Mouse (Mus musculus) CH12.LX (cell line): Measurements from ENCODE around the gene Zscan10. TPM values are rescaled to one million over a fixed set of nuclear protein-coding genes. Genes with fewer than 3 reads are reported as not detected.

Experiments used
- DNase-seq: peaks from one replicate; pipeline ENCODE4 v3.0.0-alpha.2; 2013; ENCODE audit errors: extremely low read depth
- H3K27ac ChIP-seq: 2 replicates; pipeline ENCODE4 v1.5.1; 2012; ENCODE audit warnings: low read depth, mild to moderate bottlenecking, control low read depth, moderate library complexity; ENCODE audit not compliant: insufficient read depth
- H3K27me3 ChIP-seq: replicated peaks from 2 replicates; pipeline ENCODE3; 2012; ENCODE audit warnings: inconsistent platforms
- H3K36me3 ChIP-seq, 2 experiments: replicated peaks in 1 of 2; 2 replicates each; pipeline versions ENCODE3 to v1.6.1; 2012; ENCODE audit warnings: inconsistent platforms in 1 of 2, low read length in 1 of 2, mild to moderate bottlenecking in 1 of 2, mixed read lengths in 1 of 2, moderate library complexity in 1 of 2; ENCODE audit not compliant: control insufficient read depth in 1 of 2, insufficient read depth in 1 of 2
- H3K4me1 ChIP-seq, 2 experiments: 2 replicates each; pipeline ENCODE4 v1.6.1; 2012; ENCODE audit warnings: inconsistent platforms in 1 of 2, moderate library complexity in 1 of 2; ENCODE audit not compliant: insufficient read depth in 2 of 2, control insufficient read depth in 1 of 2
- H3K4me2 ChIP-seq: 2 replicates; pipeline ENCODE4 v1.6.1; 2012; ENCODE audit warnings: low read depth, mild to moderate bottlenecking, control low read depth; ENCODE audit not compliant: poor library complexity, insufficient read depth, severe bottlenecking
- H3K4me3 ChIP-seq, 3 experiments: fragments of 150-350 bp in 1 of 3; sonication (generic) in 1 of 3; replicated peaks in 1 of 3; 2 replicates each; pipeline versions ENCODE3 to v1.5.1; 2011 to 2012; ENCODE audit warnings: low read depth in 2 of 3, low read length in 2 of 3, mild to moderate bottlenecking in 2 of 3, moderate library complexity in 2 of 3, control low read depth in 1 of 3, improper control_type of control experiment in 1 of 3, inconsistent platforms in 1 of 3, mixed read lengths in 1 of 3; ENCODE audit not compliant: poor library complexity in 1 of 3
- H3K79me2 ChIP-seq: replicated peaks from 2 replicates; pipeline ENCODE4 v1.6.1; 2012; ENCODE audit warnings: mild to moderate bottlenecking, moderate library complexity; ENCODE audit not compliant: control insufficient read depth, poor library complexity, insufficient read depth, severe bottlenecking; ENCODE audit errors: extremely low read depth
- H3K9ac ChIP-seq: 2 replicates; pipeline ENCODE4 v1.6.1; 2012; ENCODE audit warnings: low read depth, mild to moderate bottlenecking, control low read depth, moderate library complexity; ENCODE audit not compliant: insufficient read depth
- H3K9me3 ChIP-seq: replicated peaks from 2 replicates; pipeline ENCODE3; 2012; ENCODE audit warnings: low read length, inconsistent platforms, mixed read lengths
- BHLHE40 ChIP-seq: IDR thresholded peaks from 2 replicates; pipeline ENCODE4 v1.6.1; 2011; ENCODE audit warnings: mild to moderate bottlenecking, low read depth, low read length, improper control_type of control experiment
- CHD2 ChIP-seq: IDR thresholded peaks from 2 replicates; pipeline ENCODE4 v1.6.1; 2011; ENCODE audit warnings: low read length, improper control_type of control experiment
- CTCF ChIP-seq, 2 experiments: IDR thresholded peaks in 1 of 2; conservative IDR thresholded peaks in 1 of 2; 2 replicates each; pipeline ENCODE4 v1.5.1; 2011 to 2012; ENCODE audit warnings: low read depth in 2 of 2, low read length in 2 of 2, improper control_type of control experiment in 1 of 2, inconsistent platforms in 1 of 2, mild to moderate bottlenecking in 1 of 2, moderate library complexity in 1 of 2
- E2F4 ChIP-seq: IDR thresholded peaks from 2 replicates; pipeline ENCODE4 v1.6.1; 2011; ENCODE audit warnings: low read depth, low read length, improper control_type of control experiment; ENCODE audit not compliant: insufficient replicate concordance
- ELF1 ChIP-seq: IDR thresholded peaks from 2 replicates; pipeline ENCODE4 v1.6.1; 2014; ENCODE audit warnings: low read depth, mild to moderate bottlenecking, inconsistent platforms, low read length, improper control_type of control experiment
- EP300 ChIP-seq: IDR thresholded peaks from 2 replicates; pipeline ENCODE4 v1.6.1; 2011; ENCODE audit warnings: low read length, improper control_type of control experiment
- ETS1 ChIP-seq: conservative IDR thresholded peaks from 2 replicates; pipeline ENCODE4 v1.6.1; 2012; ENCODE audit warnings: low read depth, mild to moderate bottlenecking, inconsistent platforms, low read length, improper control_type of control experiment, moderate library complexity
- HCFC1 ChIP-seq: IDR thresholded peaks from 2 replicates; pipeline ENCODE4 v1.6.1; 2012; ENCODE audit warnings: low read depth, mild to moderate bottlenecking, inconsistent platforms, low read length, improper control_type of control experiment
- KAT2A ChIP-seq: IDR thresholded peaks from 2 replicates; pipeline ENCODE4 v1.6.1; 2012; ENCODE audit warnings: low read length, improper control_type of control experiment, inconsistent platforms; ENCODE audit not compliant: insufficient replicate concordance
- MAFK ChIP-seq: IDR thresholded peaks from 2 replicates; pipeline ENCODE4 v1.6.1; 2011; ENCODE audit warnings: low read length, improper control_type of control experiment; ENCODE audit not compliant: insufficient replicate concordance
- MAX ChIP-seq: IDR thresholded peaks from 2 replicates; pipeline ENCODE4 v1.6.1; 2011; ENCODE audit warnings: low read length, improper control_type of control experiment
- MAZ ChIP-seq: IDR thresholded peaks from 2 replicates; pipeline ENCODE4 v1.6.1; 2012; ENCODE audit warnings: low read depth, mild to moderate bottlenecking, inconsistent platforms, low read length, improper control_type of control experiment, moderate library complexity
- MXI1 ChIP-seq: IDR thresholded peaks from 2 replicates; pipeline ENCODE4 v1.6.1; 2011; ENCODE audit warnings: mild to moderate bottlenecking, low read depth, low read length, improper control_type of control experiment
- MYC ChIP-seq: IDR thresholded peaks from 2 replicates; pipeline ENCODE4 v1.6.1; 2011; ENCODE audit warnings: low read depth, mild to moderate bottlenecking, improper control_type of control experiment, low read length
- NELFE ChIP-seq: IDR thresholded peaks from 2 replicates; pipeline ENCODE4 v1.6.1; 2011; ENCODE audit warnings: low read depth, low read length, improper control_type of control experiment
- NRF1 ChIP-seq: IDR thresholded peaks from 2 replicates; pipeline ENCODE4 v1.6.1; 2014; ENCODE audit warnings: low read depth, mild to moderate bottlenecking, inconsistent platforms, low read length, improper control_type of control experiment, moderate library complexity
- POLR2A ChIP-seq: IDR thresholded peaks from 2 replicates; pipeline ENCODE4 v1.6.1; 2011; ENCODE audit warnings: low read depth, mild to moderate bottlenecking, improper control_type of control experiment, low read length
- RAD21 ChIP-seq: IDR thresholded peaks from 2 replicates; pipeline ENCODE4 v1.6.1; 2011; ENCODE audit warnings: low read depth, mild to moderate bottlenecking, low read length, improper control_type of control experiment, moderate library complexity
- SMC3 ChIP-seq: IDR thresholded peaks from 2 replicates; pipeline ENCODE4 v1.6.1; 2011; ENCODE audit warnings: low read depth, low read length, improper control_type of control experiment
- TBP ChIP-seq: conservative IDR thresholded peaks from 2 replicates; pipeline ENCODE4 v1.6.1; 2011; ENCODE audit warnings: low read depth, low read length, improper control_type of control experiment
- TCF12 ChIP-seq: IDR thresholded peaks from 2 replicates; pipeline ENCODE4 v1.6.1; 2014; ENCODE audit warnings: low read depth, mild to moderate bottlenecking, inconsistent platforms, low read length, improper control_type of control experiment
- ZC3H11A ChIP-seq: IDR thresholded peaks from 2 replicates; pipeline ENCODE4 v1.6.1; 2012; ENCODE audit warnings: low read depth, mild to moderate bottlenecking, inconsistent platforms, low read length, improper control_type of control experiment
- ZKSCAN1 ChIP-seq: IDR thresholded peaks from 2 replicates; pipeline ENCODE4 v1.6.1; 2012; ENCODE audit warnings: low read depth, inconsistent platforms, low read length, improper control_type of control experiment, borderline replicate concordance
- ZNF384 ChIP-seq: IDR thresholded peaks from 2 replicates; pipeline ENCODE4 v1.6.1; 2012; ENCODE audit warnings: low read depth, low read length, improper control_type of control experiment, inconsistent platforms
- dilution Hi-C: fragments of 300-500 bp; cut with MboI; formaldehyde crosslinking; loops from 2 replicates; pipeline ENCODE4 v1.14.3; 2020; ENCODE audit warnings: low sequenced_read_pairs; ENCODE audit not compliant: extremely low pct_unique_long_range_greater_than_20kb, extremely low pct_ligation_motif_present
- in situ Hi-C: fragments of 300-500 bp; cut with MboI; formaldehyde crosslinking; loops from 3 replicates; pipeline ENCODE4 v1.14.3; 2019; ENCODE audit warnings: low sequenced_read_pairs, low pct_ligation_motif_present, low pct_unique_long_range_greater_than_20kb, mixed read lengths
- polyA plus RNA-seq: library from polyadenylated mRNA; unstranded; fragments of >175 nt; gene quantifications from 2 replicates; pipeline ENCODE4 v1.2.1, GENCODE M21; 2012; ENCODE audit warnings: low read depth; ENCODE audit not compliant: insufficient read length
- total RNA-seq, 2 experiments: library from RNA; depleted of rRNA; stranded (reverse); fragments of 300-350 nt in 1 of 2; fragments of >200 nt in 1 of 2; gene quantifications; 2 replicates each; pipeline ENCODE4 v1.2.3; 2012 to 2014

Zscan10 gene
- total and polyA plus RNA-seq, 3 experiments = not detected

DNA sequence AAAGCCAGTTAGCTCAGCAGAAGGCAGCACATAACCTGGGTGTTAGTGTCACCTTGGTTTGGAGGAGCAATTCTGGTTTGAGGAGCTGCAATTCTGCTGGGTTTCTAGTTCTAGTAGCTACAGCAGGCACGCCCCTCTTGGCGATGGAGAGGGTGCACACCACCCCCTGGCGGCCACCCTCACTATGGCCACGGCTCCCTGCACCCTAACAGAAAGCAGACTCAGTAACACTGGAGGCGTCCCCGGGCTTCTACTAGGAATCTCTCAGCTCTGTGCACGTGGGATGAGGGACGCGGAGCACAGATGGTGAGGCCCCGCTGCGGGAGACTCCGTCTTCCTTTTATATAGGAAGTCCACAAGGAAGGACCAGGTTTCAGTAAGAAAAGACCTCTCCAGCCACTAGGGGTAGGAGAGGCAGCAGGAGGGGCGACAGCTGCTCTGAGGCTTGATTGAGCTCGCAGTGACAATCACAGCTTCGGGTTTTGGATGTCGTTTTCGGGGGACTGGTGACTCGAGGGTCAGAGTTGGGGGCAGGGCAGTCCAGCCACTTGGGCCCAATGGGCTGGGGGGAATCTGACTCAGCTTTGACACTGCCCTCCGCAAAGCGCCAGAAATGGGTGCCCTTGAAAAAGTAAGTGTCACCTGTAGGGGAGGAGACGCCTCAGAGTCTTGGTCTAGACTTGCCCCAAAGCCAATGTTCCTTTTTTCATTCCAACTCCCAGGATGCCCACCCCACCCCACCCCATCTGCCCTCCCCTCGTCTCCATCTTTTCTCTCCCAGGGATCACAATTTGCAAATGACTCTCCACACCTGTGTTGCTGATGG lies 29.8 kb downstream of the Zscan10 start:
- Histone ChIP-seq H3K27me3 (peaks cover 84% of the 10 kb centered on the region), H3K4me1 (peaks cover 0 to 5% of the 10 kb centered on the region in 2 experiments; a peak in 3 of 4 replicates), H3K4me3 (no peak overlapping the region), H3K9me3 (no peaks in the 10 kb centered on the region), H3K9ac (peak overlapping the region; percentile 34; the same call in 1 of the 2 replicates), H3K79me2 (no peaks in the 10 kb centered on the region), H3K27ac (no peak overlapping the region), H3K36me3 (no peaks in the 10 kb centered on the region), H3K4me2 (peak overlapping the region; percentile 82)
- in situ Hi-C loops = no loop called here
- peak; percentile 57 for DNase-seq
- dilution Hi-C loops = no loop called here
- TF ChIP-seq MYC (no peak), TBP (no peak), MXI1 (no peak), EP300 (no peak), HCFC1 (no peak), KAT2A (no peak), SMC3 (peak; percentile 73), ETS1 (no peak), E2F4 (no peak), MAFK (no peak), POLR2A (no peak), ZC3H11A (no peak), ZKSCAN1 (no peak), TCF12 (no peak), RAD21 (peak; percentile 77), BHLHE40 (0 out of 2 replicates have a peak, but pooled peaks have one; percentile 26), MAZ (no peak), CHD2 (no peak), CTCF (conservative IDR thresholded peaks at IDR 0.05 in 1 of 2, IDR thresholded peaks at IDR 0.05 in 1 of 2; ENCODE audit: low read depth in 2 of 2, low read length in 2 of 2) (peak; percentile 26 to 88; a peak in 3 of 4 replicates)
- TF ChIP-seq, all 38 proteins: peak for 4

- in situ Hi-C loops (no loop called here), dilution Hi-C loops (no loop called here)
- peaks cover 85% of the 10 kb centered on the region for H3K27me3 ChIP-seq
- H3K9me3 ChIP-seq = no peaks in the 10 kb centered on the region
- no peak overlapping the region for H3K4me3 ChIP-seq
- H3K36me3 ChIP-seq = no peaks in the 10 kb centered on the region
- no peaks in the 10 kb centered on the region for H3K79me2 ChIP-seq
- H3K27ac ChIP-seq = no peak overlapping the region
- no peak overlapping the region for H3K4me2 ChIP-seq
- H3K4me1 ChIP-seq = peaks cover 0 to 5% of the 10 kb centered on the region in 2 experiments; a peak in 3 of 4 replicates
- no peak overlapping the region for H3K9ac ChIP-seq
- TF ChIP-seq EP300 (no peak), NRF1 (no peak), ELF1 (no peak), RAD21 (no peak), MAX (no peak), SMC3 (no peak), NELFE (no peak), ZNF384 (no peak), KAT2A (no peak)
- DNase-seq = no peak
These were observed 30.6 kb downstream of the Zscan10 start for GRCm38 (mm10) chr17:23631241-23631640.
